Mouse (Mus musculus) A20 (cell line): ENCODE measurements around the gene Oas1d.
"Not testable (repeated sequence)": the region's sequence is repeated elsewhere in the genome, so short reads cannot be mapped to it uniquely, and the experiment has no call there.

Source experiments
- DNase-seq: peaks from one replicate; pipeline ENCODE4 v3.0.0-alpha.2; 2011; ENCODE audit warnings: low read depth, low spot score

The Oas1d gene

GRCm38 (mm10) chr5:120900666-120901065, 13.7 kb upstream of the Oas1d start:
- no peak for DNase-seq

- no peak for DNase-seq
These were observed 12.3 kb upstream of the Oas1d start for GRCm38 (mm10) chr5:120902056-120902455.

GRCm38 (mm10) chr5:120906791-120907733, 7.3 kb upstream of the Oas1d start, which contains the start of gene Oas1a:
TSS of gene Oas1a (minus strand) at chr5:120907521.
- not testable (repeated sequence) for DNase-seq

- no peak for DNase-seq
These were observed 6.0 kb upstream of the Oas1d start for GRCm38 (mm10) chr5:120908196-120908920.

- not testable (repeated sequence) for DNase-seq
These were observed 5.0 kb downstream of the Oas1d start for GRCm38 (mm10) chr5:120919156-120919935.

GRCm38 (mm10) chr5:120920296-120920695, 6.0 kb downstream of the Oas1d start:
- DNase-seq, result no peak

GRCm38 (mm10) chr5:120923969-120924368, 9.6 kb downstream of the Oas1d start:
- DNase-seq, result no peak

- not testable (repeated sequence) for DNase-seq
These were observed 10.2 kb downstream of the Oas1d start for GRCm38 (mm10) chr5:120924520-120924919.

- not testable (repeated sequence) for DNase-seq
These were observed 12.0 kb downstream of the Oas1d start for GRCm38 (mm10) chr5:120926311-120926710.

GRCm38 (mm10) chr5:120927036-120927435, 12.7 kb downstream of the Oas1d start:
- no peak for DNase-seq

- no peak for DNase-seq
These were observed 19.6 kb downstream of the Oas1d start for GRCm38 (mm10) chr5:120933966-120934365.

GRCm38 (mm10) chr5:120937841-120938240, 23.5 kb downstream of the Oas1d start:
- no peak for DNase-seq

- peak; percentile 24 for DNase-seq
These were observed 24.2 kb downstream of the Oas1d start for GRCm38 (mm10) chr5:120938586-120938985.

GRCm38 (mm10) chr5:120942076-120942475, 27.7 kb downstream of the Oas1d start:
- DNase-seq, result no peak

GRCm38 (mm10) chr5:120952242-120952770, 38.0 kb downstream of the Oas1d start:
- no peak for DNase-seq

- DNase-seq, result peak; percentile 55
These were observed 39.6 kb downstream of the Oas1d start for GRCm38 (mm10) chr5:120953974-120954373.

- peak; percentile 16 for DNase-seq
These were observed 46.7 kb downstream of the Oas1d start for GRCm38 (mm10) chr5:120961004-120961403.

- no peak for DNase-seq
These were observed 51.8 kb downstream of the Oas1d start for GRCm38 (mm10) chr5:120966156-120966555.

GRCm38 (mm10) chr5:120966894-120967293, 52.6 kb downstream of the Oas1d start:
- no peak for DNase-seq

- no peak for DNase-seq
These were observed 53.2 kb downstream of the Oas1d start for GRCm38 (mm10) chr5:120967355-120968133.

GRCm38 (mm10) chr5:120968134-120968532, 53.8 kb downstream of the Oas1d start:
- no peak for DNase-seq
